Mouse (Mus musculus) cerebellum, adult 18-20 months (tissue): Measurements from ENCODE around the gene Acp5.
A peak's percentile ranks its signal among the peaks of the same experiment; 100 is the strongest.
"Not testable (repeated sequence)": the region's sequence is repeated elsewhere in the genome, so short reads cannot be mapped to it uniquely, and the experiment has no call there.

Experiments
- DNase-seq, 2 experiments: peaks; one replicate each; pipeline ENCODE4 v3.0.0; 2021

Gene Acp5

GRCm38 (mm10) chr9:22135644-22136390 is at the start of gene Acp5:
Gene Acp5, minus strand, starts transcription at chr9:22135711.
- no peak for DNase-seq

GRCm38 (mm10) chr9:22172318-22172717 is 36.8 kb upstream of the Acp5 start:
- DNase-seq: no peak

- DNase-seq: no peak
Observed at GRCm38 (mm10) chr9:22169327-22169726, 33.8 kb upstream of the Acp5 start.

- DNase-seq: no peak
Observed at GRCm38 (mm10) chr9:22167751-22168150, 32.2 kb upstream of the Acp5 start.

- no peak for DNase-seq
Observed at GRCm38 (mm10) chr9:22166686-22167085, 31.2 kb upstream of the Acp5 start.

- no peak for DNase-seq
Observed at GRCm38 (mm10) chr9:22165964-22166363, 30.5 kb upstream of the Acp5 start.

GRCm38 (mm10) chr9:22164711-22165668 is 29.5 kb upstream of the Acp5 start:
- DNase-seq: peak; percentile 60 to 64

GRCm38 (mm10) chr9:22162912-22163311 is 27.4 kb upstream of the Acp5 start:
- DNase-seq: no peak

GRCm38 (mm10) chr9:22162305-22162704 is 26.8 kb upstream of the Acp5 start:
- DNase-seq: no peak

GRCm38 (mm10) chr9:22161299-22161698 is 25.8 kb upstream of the Acp5 start:
- DNase-seq: no peak

GRCm38 (mm10) chr9:22157516-22158265 is 22.2 kb upstream of the Acp5 start:
- peak; percentile 44 to 55 for DNase-seq

GRCm38 (mm10) chr9:22156497-22157245 is 21.2 kb upstream of the Acp5 start, which contains the start of gene Pigyl:
Gene Pigyl, plus strand, starts transcription at chr9:22156846.
- peak; percentile 99 to 100 for DNase-seq

GRCm38 (mm10) chr9:22155614-22156013 is 20.1 kb upstream of the Acp5 start:
- DNase-seq: peak; percentile 76 to 81

GRCm38 (mm10) chr9:22153810-22154209 is 18.3 kb upstream of the Acp5 start:
- DNase-seq: no peak

- DNase-seq: no peak
Observed at GRCm38 (mm10) chr9:22150946-22151345, 15.4 kb upstream of the Acp5 start.

GRCm38 (mm10) chr9:22150249-22150693 is 14.8 kb upstream of the Acp5 start:
- not testable (repeated sequence) for DNase-seq

- DNase-seq: no peak
Observed at GRCm38 (mm10) chr9:22149426-22150248, 14.1 kb upstream of the Acp5 start.

- DNase-seq: no peak
Observed at GRCm38 (mm10) chr9:22144304-22144965, 8.9 kb upstream of the Acp5 start.

GRCm38 (mm10) chr9:22143108-22144037 is 7.9 kb upstream of the Acp5 start:
- DNase-seq: peak; percentile 89 to 94
